Mouse (Mus musculus) kidney, adult 2 months (tissue): ENCODE measurements around the gene B4galt3.

Experiments
- CTCF ChIP-seq: fragments of 200-500 bp; conservative IDR thresholded peaks from 2 replicates; pipeline ENCODE4 v1.5.1; 2011; ENCODE audit warnings: low read depth, mild to moderate bottlenecking, control low read depth, low read length, moderate library complexity, mixed read lengths; ENCODE audit not compliant: insufficient read depth, insufficient read length
- POLR2A ChIP-seq: fragments of 200-500 bp; IDR thresholded peaks from one replicate; pipeline ENCODE4 v1.6.1; 2011; ENCODE audit warnings: low read depth, low read length, control low read depth

- TF ChIP-seq POLR2A (no peak), CTCF (no peak)
These were observed 36.0 kb upstream of the B4galt3 start, which contains the start of gene Fcer1g for GRCm38 (mm10) chr1:171234126-171234525.
